Mouse (Mus musculus): ENCODE measurements around the gene Dnah2. TPM values are rescaled to one million over a fixed set of nuclear protein-coding genes. Genes with fewer than 3 reads are reported as not detected.
"Not testable (repeated sequence)": the region's sequence is repeated elsewhere in the genome, so short reads cannot be mapped to it uniquely, and the experiment has no call there.

Gene Dnah2
- polyA plus RNA-seq, 1 experiment from 2014 or later = 1.6 TPM

- under 1% methylated on average over 44 of the region's 44 CpGs for WGBS
- H3K27ac ChIP-seq (ENCODE audit: low read depth, low read length) = peak overlapping the region; percentile 89
- peaks cover 20% of the 10 kb centered on the region for H3K4me1 ChIP-seq (replicated peaks; ENCODE audit: control insufficient read depth, insufficient read depth, low read length)
- H3K9ac ChIP-seq (ENCODE audit: low read depth, low read length) = peak overlapping the region; percentile 74
- H3K27me3 ChIP-seq (ENCODE audit: control insufficient read depth, insufficient read depth, low read length) = no peaks in the 10 kb centered on the region
- H3K4me2 ChIP-seq (replicated peaks; ENCODE audit: low read depth, low read length) = peak overlapping the region; percentile 91
- DNase-seq (ENCODE audit: low spot score) (peak; percentile 85), ATAC-seq (ENCODE audit: low FRiP score) (peak; percentile 73)
- no peaks in the 10 kb centered on the region for H3K36me3 ChIP-seq (ENCODE audit: control insufficient read depth, insufficient read depth, low read length)
- peak overlapping the region; percentile 41 for H3K4me3 ChIP-seq (ENCODE audit: low read depth, low read length)
- no peaks in the 10 kb centered on the region for H3K9me3 ChIP-seq (ENCODE audit: control insufficient read depth, low read length)
Measured at GRCm38 (mm10) chr11:69546423-69547053, 2.4 kb downstream of the Dnah2 start.

DNA sequence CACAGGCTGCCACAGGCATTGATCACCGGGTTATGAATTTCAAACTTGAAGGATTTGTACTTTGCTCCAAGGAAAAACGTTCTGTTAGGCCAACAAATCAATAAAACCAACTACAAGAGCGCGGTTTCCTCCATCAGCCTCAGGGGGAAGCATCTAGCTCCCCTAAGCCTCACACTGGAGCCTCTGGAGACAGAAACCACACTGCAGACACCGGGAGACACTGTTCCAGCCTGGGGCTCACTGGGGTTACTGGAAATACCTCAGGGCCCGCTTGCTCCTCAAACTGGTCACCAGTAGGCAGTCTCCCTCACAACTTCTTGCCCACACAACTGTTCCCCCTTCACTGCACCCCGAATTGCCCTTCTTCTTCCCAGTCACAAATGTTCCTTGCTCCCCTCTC is 3.0 kb downstream of the Dnah2 start:
- peak overlapping the region; percentile 41 for H3K4me3 ChIP-seq (ENCODE audit: low read depth, low read length)
- DNase-seq (ENCODE audit: low spot score) = peak; percentile 56
- ATAC-seq (ENCODE audit: low FRiP score) = peak; percentile 11; the same call in 1 of the 2 replicates
- H3K4me1 ChIP-seq (replicated peaks; ENCODE audit: control insufficient read depth, insufficient read depth, low read length) = peaks cover 20% of the 10 kb centered on the region
- H3K27ac ChIP-seq (ENCODE audit: low read depth, low read length) = peak overlapping the region; percentile 89
- H3K9ac ChIP-seq (ENCODE audit: low read depth, low read length) = peak overlapping the region; percentile 74
- no peaks in the 10 kb centered on the region for H3K36me3 ChIP-seq (ENCODE audit: control insufficient read depth, insufficient read depth, low read length)
- WGBS = 13% methylated on average over 7 of the region's 7 CpGs
- no peaks in the 10 kb centered on the region for H3K27me3 ChIP-seq (ENCODE audit: control insufficient read depth, insufficient read depth, low read length)
- peak overlapping the region; percentile 91 for H3K4me2 ChIP-seq (replicated peaks; ENCODE audit: low read depth, low read length)
- no peaks in the 10 kb centered on the region for H3K9me3 ChIP-seq (ENCODE audit: control insufficient read depth, low read length)

GRCm38 (mm10) chr11:69543598-69543997 is 5.3 kb downstream of the Dnah2 start:
- no peak overlapping the region for H3K9ac ChIP-seq (ENCODE audit: low read depth, low read length)
- no peak overlapping the region for H3K4me3 ChIP-seq (ENCODE audit: low read depth, low read length)
- peaks cover 14% of the 10 kb centered on the region for H3K4me1 ChIP-seq (replicated peaks; ENCODE audit: control insufficient read depth, insufficient read depth, low read length)
- no peaks in the 10 kb centered on the region for H3K36me3 ChIP-seq (ENCODE audit: control insufficient read depth, insufficient read depth, low read length)
- no peaks in the 10 kb centered on the region for H3K27me3 ChIP-seq (ENCODE audit: control insufficient read depth, insufficient read depth, low read length)
- no peak overlapping the region for H3K4me2 ChIP-seq (replicated peaks; ENCODE audit: low read depth, low read length)
- DNase-seq (ENCODE audit: low spot score) (no peak), ATAC-seq (ENCODE audit: low FRiP score) (no peak)
- WGBS = 12% methylated on average over 3 of the region's 3 CpGs
- H3K9me3 ChIP-seq (ENCODE audit: control insufficient read depth, low read length) = no peaks in the 10 kb centered on the region
- H3K27ac ChIP-seq (ENCODE audit: low read depth, low read length) = no peak overlapping the region

GRCm38 (mm10) chr11:69541741-69542140 is 7.2 kb downstream of the Dnah2 start:
- H3K4me1 ChIP-seq (replicated peaks; ENCODE audit: control insufficient read depth, insufficient read depth, low read length) = peaks cover 12% of the 10 kb centered on the region
- not testable (repeated sequence) for H3K9ac ChIP-seq (ENCODE audit: low read depth, low read length); H3K27me3 ChIP-seq (ENCODE audit: control insufficient read depth, insufficient read depth, low read length); H3K36me3 ChIP-seq (ENCODE audit: control insufficient read depth, insufficient read depth, low read length); H3K27ac ChIP-seq (ENCODE audit: low read depth, low read length); H3K4me2 ChIP-seq (replicated peaks; ENCODE audit: low read depth, low read length); DNase-seq (ENCODE audit: low spot score); H3K4me3 ChIP-seq (ENCODE audit: low read depth, low read length); H3K9me3 ChIP-seq (ENCODE audit: control insufficient read depth, low read length); ATAC-seq (ENCODE audit: low FRiP score)
- 75% methylated on average over 1 of the region's 3 CpGs for WGBS

DNA sequence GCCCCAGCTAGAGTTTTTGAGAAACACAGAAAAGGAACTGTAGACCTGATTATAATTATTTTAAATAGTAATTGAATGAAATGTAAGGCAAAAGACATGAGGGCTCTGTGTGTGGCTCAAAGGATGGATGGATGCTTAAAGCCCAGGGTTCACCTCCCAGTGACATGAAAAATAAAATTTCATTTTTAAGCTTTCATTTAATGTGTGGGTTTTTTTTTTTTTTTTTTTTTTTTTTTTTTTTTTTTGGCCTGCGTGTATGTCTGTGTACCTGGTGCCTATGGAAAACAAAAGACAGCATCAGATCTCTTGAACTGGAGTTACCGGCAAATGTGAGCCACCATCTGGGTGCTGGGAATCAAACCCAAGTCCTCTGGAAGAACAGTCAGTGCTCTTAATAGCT is 8.2 kb downstream of the Dnah2 start:
- Histone ChIP-seq H3K4me3 (ENCODE audit: low read depth, low read length) (no peak overlapping the region), H3K4me2 (replicated peaks; ENCODE audit: low read depth, low read length) (no peak overlapping the region), H3K4me1 (replicated peaks; ENCODE audit: control insufficient read depth, insufficient read depth, low read length) (peaks cover 3% of the 10 kb centered on the region; the same call in 1 of the 2 replicates), H3K9me3 (ENCODE audit: control insufficient read depth, low read length) (no peaks in the 10 kb centered on the region), H3K9ac (ENCODE audit: low read depth, low read length) (no peak overlapping the region), H3K27ac (ENCODE audit: low read depth, low read length) (no peak overlapping the region), H3K36me3 (ENCODE audit: control insufficient read depth, insufficient read depth, low read length) (no peaks in the 10 kb centered on the region), H3K27me3 (ENCODE audit: control insufficient read depth, insufficient read depth, low read length) (no peaks in the 10 kb centered on the region)
- WGBS = 78% methylated on average over 2 of the region's 2 CpGs
- no peak for ATAC-seq (ENCODE audit: low FRiP score)
- DNase-seq (ENCODE audit: low spot score) = no peak

GRCm38 (mm10) chr11:69534990-69535389 is 13.9 kb downstream of the Dnah2 start:
- Histone ChIP-seq H3K27ac (ENCODE audit: low read depth, low read length) (no peak overlapping the region), H3K36me3 (ENCODE audit: control insufficient read depth, insufficient read depth, low read length) (no peaks in the 10 kb centered on the region), H3K4me2 (replicated peaks; ENCODE audit: low read depth, low read length) (no peak overlapping the region), H3K27me3 (ENCODE audit: control insufficient read depth, insufficient read depth, low read length) (no peaks in the 10 kb centered on the region), H3K9ac (ENCODE audit: low read depth, low read length) (no peak overlapping the region), H3K4me1 (replicated peaks; ENCODE audit: control insufficient read depth, insufficient read depth, low read length) (no peaks in the 10 kb centered on the region), H3K9me3 (ENCODE audit: control insufficient read depth, low read length) (no peaks in the 10 kb centered on the region), H3K4me3 (ENCODE audit: low read depth, low read length) (no peak overlapping the region)
- WGBS = 83% methylated on average over 1 of the region's 1 CpGs
- ATAC-seq (ENCODE audit: low FRiP score) = no peak
- no peak for DNase-seq (ENCODE audit: low spot score)

GRCm38 (mm10) chr11:69532480-69533150 is 16.3 kb downstream of the Dnah2 start:
- no peak for DNase-seq (ENCODE audit: low spot score)

DNA sequence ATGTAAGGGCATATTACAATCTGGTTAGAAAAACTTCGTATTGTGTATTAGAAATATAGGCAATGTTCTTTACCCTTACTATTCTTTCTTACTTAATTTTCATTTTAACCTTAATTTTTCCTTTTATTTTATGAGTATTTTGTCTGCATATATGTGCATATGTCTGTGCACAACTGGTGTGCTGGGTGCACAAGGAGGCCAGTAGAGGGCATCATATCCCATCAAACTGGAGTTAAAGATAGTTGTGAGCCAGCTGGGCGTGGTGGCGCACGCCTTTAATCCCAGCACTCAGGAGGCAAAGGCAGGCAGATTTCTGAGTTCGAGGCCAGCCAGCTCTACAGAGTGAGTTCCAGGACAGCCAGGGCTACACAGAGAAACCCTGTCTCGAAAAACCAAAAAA is 18.2 kb downstream of the Dnah2 start:
- DNase-seq (ENCODE audit: low spot score); H3K36me3 ChIP-seq (ENCODE audit: control insufficient read depth, insufficient read depth, low read length); H3K27ac ChIP-seq (ENCODE audit: low read depth, low read length); H3K4me1 ChIP-seq (replicated peaks; ENCODE audit: control insufficient read depth, insufficient read depth, low read length); H3K9me3 ChIP-seq (ENCODE audit: control insufficient read depth, low read length); ATAC-seq (ENCODE audit: low FRiP score); H3K9ac ChIP-seq (ENCODE audit: low read depth, low read length); H3K27me3 ChIP-seq (ENCODE audit: control insufficient read depth, insufficient read depth, low read length); H3K4me2 ChIP-seq (replicated peaks; ENCODE audit: low read depth, low read length); H3K4me3 ChIP-seq (ENCODE audit: low read depth, low read length): not testable (repeated sequence)
- WGBS = 85% methylated on average over 6 of the region's 6 CpGs

More at GRCm38 (mm10) chr11:69532480-69533150, 16.3 kb downstream of the Dnah2 start:
- H3K9ac ChIP-seq (ENCODE audit: low read depth, low read length) = no peak overlapping the region
- no peaks in the 10 kb centered on the region for H3K27me3 ChIP-seq (ENCODE audit: control insufficient read depth, insufficient read depth, low read length)
- H3K4me3 ChIP-seq (ENCODE audit: low read depth, low read length) = no peak overlapping the region
- no peaks in the 10 kb centered on the region for H3K9me3 ChIP-seq (ENCODE audit: control insufficient read depth, low read length)
- 82% methylated on average over 7 of the region's 7 CpGs for WGBS
- H3K36me3 ChIP-seq (ENCODE audit: control insufficient read depth, insufficient read depth, low read length) = no peaks in the 10 kb centered on the region
- no peaks in the 10 kb centered on the region; the same call in 1 of the 2 replicates for H3K4me1 ChIP-seq (replicated peaks; ENCODE audit: control insufficient read depth, insufficient read depth, low read length)
- no peak for ATAC-seq (ENCODE audit: low FRiP score)
- H3K4me2 ChIP-seq (replicated peaks; ENCODE audit: low read depth, low read length) = no peak overlapping the region
- H3K27ac ChIP-seq (ENCODE audit: low read depth, low read length) = no peak overlapping the region

DNA sequence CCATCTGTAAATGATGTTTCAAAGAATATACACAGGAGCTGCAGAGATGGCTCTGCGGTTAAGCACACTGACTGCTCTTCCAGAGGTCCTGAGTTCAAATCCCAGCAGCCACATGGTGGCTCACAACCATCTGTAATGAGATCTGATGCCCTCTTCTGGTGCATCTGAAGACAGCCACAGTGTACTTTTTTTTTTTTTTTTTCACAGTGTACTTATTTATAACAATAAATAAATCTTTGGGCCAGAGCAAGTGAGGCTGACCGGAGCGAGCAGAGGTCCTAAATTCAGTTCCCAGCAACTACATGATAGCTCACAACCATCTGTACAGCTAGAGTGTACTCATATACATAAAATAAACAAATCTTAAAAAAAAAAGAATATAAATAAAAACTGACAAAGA is 18.6 kb downstream of the Dnah2 start:
- H3K9ac ChIP-seq (ENCODE audit: low read depth, low read length); H3K36me3 ChIP-seq (ENCODE audit: control insufficient read depth, insufficient read depth, low read length); H3K9me3 ChIP-seq (ENCODE audit: control insufficient read depth, low read length); H3K27me3 ChIP-seq (ENCODE audit: control insufficient read depth, insufficient read depth, low read length); H3K27ac ChIP-seq (ENCODE audit: low read depth, low read length); H3K4me3 ChIP-seq (ENCODE audit: low read depth, low read length); H3K4me1 ChIP-seq (replicated peaks; ENCODE audit: control insufficient read depth, insufficient read depth, low read length); DNase-seq (ENCODE audit: low spot score); H3K4me2 ChIP-seq (replicated peaks; ENCODE audit: low read depth, low read length); ATAC-seq (ENCODE audit: low FRiP score): not testable (repeated sequence)
- whole genome bisulfite sequencing = 92% methylated on average over 3 of the region's 3 CpGs

All from hindbrain, embryonic 11.5 days (tissue).